26 mouse cellular contexts compared by ENCODE assay signal in the genomic region with DNA sequence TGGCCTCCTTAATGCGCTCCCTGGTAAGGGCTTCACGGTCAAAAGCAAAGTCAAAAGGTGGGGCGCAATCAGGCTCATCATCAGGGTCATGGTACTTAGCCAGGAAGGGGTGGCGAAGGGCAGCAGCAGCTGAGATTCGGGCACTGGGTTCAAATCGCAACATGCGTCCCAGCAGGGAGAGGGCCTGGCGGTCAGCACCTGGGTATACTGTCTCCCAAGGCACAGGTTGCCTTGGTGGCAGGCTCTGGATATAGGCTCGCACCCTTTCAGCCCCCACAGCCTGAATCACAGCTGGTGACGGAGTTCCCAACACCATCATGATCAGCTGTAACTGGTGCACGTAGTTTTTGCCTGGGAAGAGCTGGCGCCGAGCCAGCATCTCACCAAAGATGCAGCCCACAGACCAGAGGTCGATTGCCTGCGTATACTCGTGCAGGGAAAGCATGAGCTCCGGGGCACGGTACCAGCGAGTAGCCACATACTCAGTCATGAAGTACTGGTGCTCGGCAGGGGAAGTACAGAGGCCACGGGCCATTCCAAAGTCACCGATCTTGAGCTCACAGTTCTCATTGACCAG. TPM values are rescaled to one million over a fixed set of nuclear protein-coding genes. Genes with fewer than 3 reads are reported as not detected.
DNase-seq lines count a peak whose midpoint lies in the region; ATAC-seq lines count a peak whose summit lies in the region.
"Had no signal": no experiment of that assay in that cellular context is flagged by ENCODE, and none has a peak within 500 bp of the region (broad histone marks: within the 10 kb centered on the region; RNA-seq: fewer than 3 reads in every experiment).

No protein-coding gene starts in this region.

- no peak overlapping the region for H3K4me2 ChIP-seq in hindbrain, embryonic 12.5 days (replicated peaks)
- no peak overlapping the region for H3K4me2 ChIP-seq in hindbrain, embryonic 16.5 days (ENCODE audit: low read length)
- H3K4me2 ChIP-seq in midbrain, embryonic 12.5 days (replicated peaks) = no peak overlapping the region
- no peak overlapping the region for H3K4me2 ChIP-seq in midbrain, embryonic 13.5 days (replicated peaks)
- H3K4me2 ChIP-seq: embryonic facial prominence, embryonic 12.5 days; hindbrain, embryonic 15.5 days had no signal

- ATAC-seq in cerebellum, adult (ENCODE audit: insufficient number of reproducible peaks, low FRiP score, low TSS enrichment) = no peak
- no peak for ATAC-seq in hindbrain, embryonic 12.5 days (ENCODE audit: low FRiP score)
- ATAC-seq in hindbrain, embryonic 16.5 days = no peak
- no peak for ATAC-seq in midbrain, embryonic 12.5 days (ENCODE audit: low FRiP score, low read depth)
- no peak for ATAC-seq in midbrain, embryonic 13.5 days
- ATAC-seq: activated CD4-positive, CD25-positive, alpha-beta regulatory T cell, adult 4 months; forebrain, postnatal 0 days; inflammation-experienced regulatory T-cells, adult 6 months; intestine, postnatal 0 days; Patski had no signal

- H3K4me1 ChIP-seq in hindbrain, embryonic 12.5 days = peaks cover 65% of the 10 kb centered on the region
- peaks cover 23% of the 10 kb centered on the region for H3K4me1 ChIP-seq in hindbrain, embryonic 16.5 days (ENCODE audit: control insufficient read depth, insufficient read depth, low read depth, low read length)
- peaks cover 41% of the 10 kb centered on the region for H3K4me1 ChIP-seq in midbrain, embryonic 12.5 days
- H3K4me1 ChIP-seq in midbrain, embryonic 13.5 days (replicated peaks) = peaks cover 62% of the 10 kb centered on the region

- H3K9ac ChIP-seq in hindbrain, embryonic 12.5 days = peak overlapping the region; percentile 24; the same call in 1 of the 2 replicates
- no peak overlapping the region for H3K9ac ChIP-seq in hindbrain, embryonic 16.5 days (ENCODE audit: low read depth, low read length)
- 0 out of 2 replicates have a peak overlapping the region, but pooled peaks have one; percentile 20 for H3K9ac ChIP-seq in midbrain, embryonic 12.5 days (replicated peaks)
- H3K9ac ChIP-seq in midbrain, embryonic 13.5 days (replicated peaks) = no peak overlapping the region; the same call in 1 of the 2 replicates
- H3K9ac ChIP-seq: embryonic facial prominence, embryonic 12.5 days; forebrain, postnatal 0 days; hindbrain, embryonic 15.5 days had no signal

- peaks cover 52% of the 10 kb centered on the region for H3K36me3 ChIP-seq in hindbrain, embryonic 12.5 days
- peaks cover 36% of the 10 kb centered on the region for H3K36me3 ChIP-seq in hindbrain, embryonic 16.5 days (ENCODE audit: control insufficient read depth, insufficient read depth, low read length)
- peaks cover 55% of the 10 kb centered on the region for H3K36me3 ChIP-seq in midbrain, embryonic 12.5 days
- H3K36me3 ChIP-seq in midbrain, embryonic 13.5 days = peaks cover 58% of the 10 kb centered on the region

- 93% methylated on average over 22 of the region's 22 CpGs for WGBS in hindbrain, embryonic 12.5 days
- 87% methylated on average over 22 of the region's 22 CpGs for WGBS in hindbrain, embryonic 16.5 days
- WGBS in midbrain, embryonic 12.5 days = 97% methylated on average over 22 of the region's 22 CpGs
- 93% methylated on average over 22 of the region's 22 CpGs for WGBS in midbrain, embryonic 13.5 days

- H3K9me3 ChIP-seq in hindbrain, embryonic 12.5 days (replicated peaks) = no peaks in the 10 kb centered on the region
- no peaks in the 10 kb centered on the region for H3K9me3 ChIP-seq in hindbrain, embryonic 16.5 days (ENCODE audit: control insufficient read depth, low read length)
- H3K9me3 ChIP-seq in midbrain, embryonic 12.5 days = no peaks in the 10 kb centered on the region
- no peaks in the 10 kb centered on the region for H3K9me3 ChIP-seq in midbrain, embryonic 13.5 days
- H3K9me3 ChIP-seq: embryonic facial prominence, embryonic 12.5 days; heart, embryonic 10.5 days; hindbrain, embryonic 15.5 days had no signal

- 0 out of 2 replicates have a peak overlapping the region, but pooled peaks have one; percentile 24 for H3K27ac ChIP-seq in hindbrain, embryonic 12.5 days
- no peak overlapping the region for H3K27ac ChIP-seq in hindbrain, embryonic 16.5 days (ENCODE audit: low read depth, low read length)
- no peak overlapping the region for H3K27ac ChIP-seq in midbrain, embryonic 12.5 days (replicated peaks)
- H3K27ac ChIP-seq in midbrain, embryonic 13.5 days = no peak overlapping the region
- H3K27ac ChIP-seq: embryonic facial prominence, embryonic 12.5 days; gastrocnemius, adult 2 months; heart, embryonic 10.5 days; hindbrain, embryonic 15.5 days had no signal

- peak; percentile 45 to 52 for DNase-seq in cerebellum, postnatal 10 days
- DNase-seq in adrenal gland, postnatal 36 days = no peak
- DNase-seq: adrenal gland, postnatal 14 days; cerebellum, adult 9-10 months; embryo, embryonic 11 days; forebrain, postnatal 0 days; gastrocnemius, adult 2 months; gastrocnemius, postnatal 25 days; heart, postnatal 10 days; heart, postnatal 4 days; kidney, adult 9 months had no signal

- H3K27me3 ChIP-seq in hindbrain, embryonic 12.5 days = no peaks in the 10 kb centered on the region
- no peaks in the 10 kb centered on the region for H3K27me3 ChIP-seq in hindbrain, embryonic 16.5 days (replicated peaks; ENCODE audit: control insufficient read depth, insufficient read depth, low read length)
- no peaks in the 10 kb centered on the region for H3K27me3 ChIP-seq in midbrain, embryonic 12.5 days
- H3K27me3 ChIP-seq in midbrain, embryonic 13.5 days = no peaks in the 10 kb centered on the region
- H3K27me3 ChIP-seq: CH12.LX; embryonic facial prominence, embryonic 12.5 days; hindbrain, embryonic 15.5 days; Patski had no signal

- H3K4me3 ChIP-seq in hindbrain, embryonic 12.5 days = no peak overlapping the region
- no peak overlapping the region for H3K4me3 ChIP-seq in hindbrain, embryonic 16.5 days (ENCODE audit: low read length)
- no peak overlapping the region for H3K4me3 ChIP-seq in midbrain, embryonic 12.5 days
- H3K4me3 ChIP-seq in midbrain, embryonic 13.5 days (replicated peaks) = no peak overlapping the region
- H3K4me3 ChIP-seq: embryonic facial prominence, embryonic 12.5 days; gastrocnemius, adult 2 months; heart, embryonic 10.5 days; hindbrain, embryonic 15.5 days had no signal

RNA-seq across cellular contexts. Expression of a gene that starts 3.2 kb away (rescaled TPM):
- 89.0 and 94.9 TPM in 2 replicates for polyA plus RNA-seq in hindbrain, embryonic 12.5 days (2016; fragmentation: Nextera tagmentation; extraction: Ambion mirVana)
- polyA plus RNA-seq in hindbrain, embryonic 16.5 days (2015; fragmentation: Nextera tagmentation; extraction: Ambion mirVana) = 63.3 and 73.1 TPM in 2 replicates
- polyA plus RNA-seq in midbrain, embryonic 12.5 days (2016; fragmentation: Nextera tagmentation; extraction: Ambion mirVana) = 94.2 and 100 TPM in 2 replicates
- polyA plus RNA-seq in midbrain, embryonic 13.5 days (2015; fragmentation: Nextera tagmentation; extraction: Ambion mirVana) = 76.6 and 87.2 TPM in 2 replicates
- total RNA-seq in adrenal gland, postnatal 36 days (2021) = 10 to 100 TPM; 14.0 to 19.4 TPM

RNA-seq across cellular contexts. Expression of a gene that starts 5.8 kb away (rescaled TPM):
- 131 and 160 TPM in 2 replicates for polyA plus RNA-seq in hindbrain, embryonic 12.5 days (2016; fragmentation: Nextera tagmentation; extraction: Ambion mirVana)
- 49.6 and 67.9 TPM in 2 replicates for polyA plus RNA-seq in hindbrain, embryonic 16.5 days (2015; fragmentation: Nextera tagmentation; extraction: Ambion mirVana)
- polyA plus RNA-seq in midbrain, embryonic 12.5 days (2016; fragmentation: Nextera tagmentation; extraction: Ambion mirVana) = 61.5 and 83.2 TPM in 2 replicates
- polyA plus RNA-seq in midbrain, embryonic 13.5 days (2015; fragmentation: Nextera tagmentation; extraction: Ambion mirVana) = 28.6 and 35.4 TPM in 2 replicates
- 10 to 100 TPM in 1 of 2 experiments, 1 to 10 TPM in 1; 7.8 to 10.9 TPM for total RNA-seq in adrenal gland, postnatal 36 days (2021)
- total RNA-seq: CH12.LX; common myeloid progenitor, adult 5-6 weeks; granulocyte monocyte progenitor cell, adult 5-6 weeks had no signal
- polyA plus RNA-seq: activated CD4-positive, CD25-positive, alpha-beta regulatory T cell, adult 4 months; inflammation-experienced regulatory T-cells, adult 6 months; Patski had no signal

RNA-seq across cellular contexts. Expression of a gene that starts 13.9 kb away (rescaled TPM):
- polyA plus RNA-seq in hindbrain, embryonic 12.5 days (2016; fragmentation: Nextera tagmentation; extraction: Ambion mirVana) = 32.0 and 33.8 TPM in 2 replicates
- 35.2 and 36.2 TPM in 2 replicates for polyA plus RNA-seq in hindbrain, embryonic 16.5 days (2015; fragmentation: Nextera tagmentation; extraction: Ambion mirVana)
- polyA plus RNA-seq in midbrain, embryonic 12.5 days (2016; fragmentation: Nextera tagmentation; extraction: Ambion mirVana) = 33.2 and 37.8 TPM in 2 replicates
- polyA plus RNA-seq in midbrain, embryonic 13.5 days (2015; fragmentation: Nextera tagmentation; extraction: Ambion mirVana) = 38.3 and 40.8 TPM in 2 replicates
- 10 to 100 TPM; 20.8 to 23.8 TPM for total RNA-seq in adrenal gland, postnatal 36 days (2021)
- total RNA-seq: granulocyte monocyte progenitor cell, adult 5-6 weeks had no signal

RNA-seq across cellular contexts. Expression of a gene that starts 37.1 kb away (rescaled TPM):
- polyA plus RNA-seq in hindbrain, embryonic 12.5 days (2016; fragmentation: Nextera tagmentation; extraction: Ambion mirVana) = 5.1 and 7.3 TPM in 2 replicates
- polyA plus RNA-seq in hindbrain, embryonic 16.5 days (2015; fragmentation: Nextera tagmentation; extraction: Ambion mirVana) = 30.4 and 32.4 TPM in 2 replicates
- 4.8 and 6.6 TPM in 2 replicates for polyA plus RNA-seq in midbrain, embryonic 12.5 days (2016; fragmentation: Nextera tagmentation; extraction: Ambion mirVana)
- 13.6 and 15.0 TPM in 2 replicates for polyA plus RNA-seq in midbrain, embryonic 13.5 days (2015; fragmentation: Nextera tagmentation; extraction: Ambion mirVana)
- 1 to 10 TPM; 1.1 to 1.3 TPM for total RNA-seq in adrenal gland, postnatal 36 days (2021)
- total RNA-seq: CH12.LX; common myeloid progenitor, adult 5-6 weeks; granulocyte monocyte progenitor cell, adult 5-6 weeks had no signal
- polyA plus RNA-seq: activated CD4-positive, CD25-positive, alpha-beta regulatory T cell, adult 4 months; inflammation-experienced regulatory T-cells, adult 6 months; Patski had no signal

Comparison
In these comparisons a context has a peak if more than half of its experiments do, and no peak if none do; other contexts are left out.
1. H3K9ac ChIP-seq: peak in hindbrain, embryonic 12.5 days (single experiment) and midbrain, embryonic 12.5 days (single experiment); none in hindbrain, embryonic 16.5 days (single experiment) and midbrain, embryonic 13.5 days (single experiment).
2. DNase-seq: peak in cerebellum, postnatal 10 days (2 of 2); none in adrenal gland, postnatal 36 days (0 of 2).